Mouse (Mus musculus) heart, postnatal 0 days (tissue): ENCODE data around the gene Zic1.

Experiments used
- CTCF ChIP-seq: IDR thresholded peaks from 2 replicates; pipeline ENCODE4 v1.5.1; 2016; ENCODE audit warnings: antibody characterized with exemption, control low read depth, low read depth
- EP300 ChIP-seq: IDR thresholded peaks from 2 replicates; pipeline ENCODE4 v1.6.1; 2016; ENCODE audit warnings: antibody characterized with exemption, low read depth

GRCm38 (mm10) chr9:91383441-91384135, 18.0 kb upstream of the Zic1 start:
- TF ChIP-seq CTCF (no peak), EP300 (no peak)
